Mouse (Mus musculus): ENCODE results near the gene Eef1g. TPM values are rescaled to one million over a fixed set of nuclear protein-coding genes. Genes with fewer than 3 reads are reported as not detected.

Eef1g gene
- polyA plus RNA-seq, 1 experiment from 2014 or later: 476 TPM

GRCm38 (mm10) chr19:8946929-8947328 is 19.9 kb upstream of the Eef1g start:
- Histone ChIP-seq H3K4me3 (replicated peaks) (no peak overlapping the region), H3K9me3 (no peaks in the 10 kb centered on the region), H3K27ac (no peak overlapping the region), H3K9ac (replicated peaks) (no peak overlapping the region), H3K4me2 (no peak overlapping the region), H3K4me1 (replicated peaks) (peaks cover 24% of the 10 kb centered on the region), H3K36me3 (peaks cover 84% of the 10 kb centered on the region), H3K27me3 (no peaks in the 10 kb centered on the region)
- ATAC-seq (ENCODE audit: insufficient number of reproducible peaks, insufficient read depth, low FRiP score, low TSS enrichment, low read depth): no peak
- WGBS: 88% methylated on average over 7 of the region's 7 CpGs

- 89% methylated on average over 5 of the region's 5 CpGs for WGBS
- no peak overlapping the region for H3K27ac ChIP-seq
- no peak overlapping the region for H3K4me2 ChIP-seq
- H3K27me3 ChIP-seq: no peaks in the 10 kb centered on the region
- H3K4me1 ChIP-seq (replicated peaks): peaks cover 22% of the 10 kb centered on the region; the same call in 1 of the 2 replicates
- no peak overlapping the region for H3K4me3 ChIP-seq (replicated peaks)
- H3K9ac ChIP-seq (replicated peaks): no peak overlapping the region
- no peaks in the 10 kb centered on the region for H3K9me3 ChIP-seq
- H3K36me3 ChIP-seq: peaks cover 74% of the 10 kb centered on the region
- no peak for ATAC-seq (ENCODE audit: insufficient number of reproducible peaks, insufficient read depth, low FRiP score, low TSS enrichment, low read depth)
These were observed 16.7 kb upstream of the Eef1g start for GRCm38 (mm10) chr19:8950190-8950589.

GRCm38 (mm10) chr19:8952241-8952640 is 14.6 kb upstream of the Eef1g start:
- Histone ChIP-seq H3K9ac (replicated peaks) (peak overlapping the region; percentile 12; the same call in 1 of the 2 replicates), H3K4me2 (no peak overlapping the region), H3K9me3 (no peaks in the 10 kb centered on the region), H3K27ac (peak overlapping the region; percentile 64; the same call in 1 of the 2 replicates), H3K27me3 (no peaks in the 10 kb centered on the region), H3K36me3 (peaks cover 73% of the 10 kb centered on the region), H3K4me3 (replicated peaks) (no peak overlapping the region), H3K4me1 (replicated peaks) (peaks cover 20% of the 10 kb centered on the region; the same call in 1 of the 2 replicates)
- ATAC-seq (ENCODE audit: insufficient number of reproducible peaks, insufficient read depth, low FRiP score, low TSS enrichment, low read depth): no peak
- WGBS: 93% methylated on average over 9 of the region's 9 CpGs

GRCm38 (mm10) chr19:8953135-8954039 is 13.5 kb upstream of the Eef1g start, which contains the start of gene Tut1:
Gene Tut1 (plus strand): TSS chr19:8953847.
- H3K9me3 ChIP-seq: no peaks in the 10 kb centered on the region
- peaks cover 20% of the 10 kb centered on the region; the same call in 1 of the 2 replicates for H3K4me1 ChIP-seq (replicated peaks)
- peak within 1 kb of the TSS; percentile 69 for H3K27ac ChIP-seq
- H3K9ac ChIP-seq (replicated peaks): peak within 1 kb of the TSS; percentile 77
- peaks cover 71% of the 10 kb centered on the region for H3K36me3 ChIP-seq
- H3K4me2 ChIP-seq: peak within 1 kb of the TSS; percentile 88
- H3K27me3 ChIP-seq: no peaks in the 10 kb centered on the region
- ATAC-seq (ENCODE audit: insufficient number of reproducible peaks, insufficient read depth, low FRiP score, low TSS enrichment, low read depth): peak; percentile 90
- H3K4me3 ChIP-seq (replicated peaks): peak within 1 kb of the TSS; percentile 80
- 3% methylated on average over 46 of the region's 46 CpGs for WGBS

GRCm38 (mm10) chr19:8954171-8954570 is 12.7 kb upstream of the Eef1g start:
- peak overlapping the region; percentile 88 for H3K4me2 ChIP-seq
- H3K27ac ChIP-seq: peak overlapping the region; percentile 69
- 7% methylated on average over 9 of the region's 9 CpGs for WGBS
- peak overlapping the region; percentile 80 for H3K4me3 ChIP-seq (replicated peaks)
- no peaks in the 10 kb centered on the region for H3K9me3 ChIP-seq
- H3K36me3 ChIP-seq: peaks cover 70% of the 10 kb centered on the region
- H3K9ac ChIP-seq (replicated peaks): peak overlapping the region; percentile 77
- peaks cover 20% of the 10 kb centered on the region; the same call in 1 of the 2 replicates for H3K4me1 ChIP-seq (replicated peaks)
- H3K27me3 ChIP-seq: no peaks in the 10 kb centered on the region
- ATAC-seq (ENCODE audit: insufficient number of reproducible peaks, insufficient read depth, low FRiP score, low TSS enrichment, low read depth): no peak

GRCm38 (mm10) chr19:8962256-8962655 is 4.6 kb upstream of the Eef1g start:
- WGBS: 82% methylated on average over 2 of the region's 2 CpGs
- no peak overlapping the region for H3K27ac ChIP-seq
- H3K4me3 ChIP-seq (replicated peaks): no peak overlapping the region
- no peaks in the 10 kb centered on the region for H3K9me3 ChIP-seq
- H3K4me2 ChIP-seq: no peak overlapping the region
- peaks cover 84% of the 10 kb centered on the region for H3K36me3 ChIP-seq
- H3K4me1 ChIP-seq (replicated peaks): peaks cover 11% of the 10 kb centered on the region
- no peaks in the 10 kb centered on the region for H3K27me3 ChIP-seq
- H3K9ac ChIP-seq (replicated peaks): no peak overlapping the region
- no peak for ATAC-seq (ENCODE audit: insufficient number of reproducible peaks, insufficient read depth, low FRiP score, low TSS enrichment, low read depth)

GRCm38 (mm10) chr19:8965075-8965474 is 1.8 kb upstream of the Eef1g start:
- H3K9ac ChIP-seq (replicated peaks): 0 out of 2 replicates have a peak overlapping the region, but pooled peaks have one; percentile 61
- 90% methylated on average over 11 of the region's 11 CpGs for WGBS
- H3K4me3 ChIP-seq (replicated peaks): peak overlapping the region; percentile 82; the same call in 1 of the 2 replicates
- no peaks in the 10 kb centered on the region for H3K9me3 ChIP-seq
- no peak for ATAC-seq (ENCODE audit: insufficient number of reproducible peaks, insufficient read depth, low FRiP score, low TSS enrichment, low read depth)
- peak overlapping the region; percentile 91; the same call in 1 of the 2 replicates for H3K4me2 ChIP-seq
- H3K36me3 ChIP-seq: peaks cover 75% of the 10 kb centered on the region
- no peaks in the 10 kb centered on the region for H3K27me3 ChIP-seq
- H3K4me1 ChIP-seq (replicated peaks): peaks cover 16% of the 10 kb centered on the region
- 0 out of 2 replicates have a peak overlapping the region, but pooled peaks have one; percentile 1 for H3K27ac ChIP-seq

- 77% methylated on average over 8 of the region's 8 CpGs for WGBS
- no peak for ATAC-seq (ENCODE audit: insufficient number of reproducible peaks, insufficient read depth, low FRiP score, low TSS enrichment, low read depth)
- Histone ChIP-seq H3K4me3 (replicated peaks) (peak overlapping the region; percentile 82), H3K27me3 (no peaks in the 10 kb centered on the region), H3K9me3 (no peaks in the 10 kb centered on the region), H3K9ac (replicated peaks) (peak overlapping the region; percentile 61; the same call in 1 of the 2 replicates), H3K27ac (peak overlapping the region; percentile 94), H3K4me1 (replicated peaks) (peaks cover 16% of the 10 kb centered on the region), H3K4me2 (peak overlapping the region; percentile 91), H3K36me3 (peaks cover 75% of the 10 kb centered on the region)
These were observed 1.1 kb upstream of the Eef1g start for GRCm38 (mm10) chr19:8965771-8966170.

GRCm38 (mm10) chr19:8966198-8966589 is 647 bp upstream of the Eef1g start:
- Histone ChIP-seq H3K4me2 (peak overlapping the region; percentile 91), H3K27ac (peak overlapping the region; percentile 94), H3K27me3 (no peaks in the 10 kb centered on the region), H3K9ac (replicated peaks) (peak overlapping the region; percentile 61), H3K36me3 (peaks cover 75% of the 10 kb centered on the region), H3K4me1 (replicated peaks) (peaks cover 16% of the 10 kb centered on the region), H3K4me3 (replicated peaks) (peak overlapping the region; percentile 82), H3K9me3 (no peaks in the 10 kb centered on the region)
- WGBS: 41% methylated on average over 5 of the region's 5 CpGs
- ATAC-seq (ENCODE audit: insufficient number of reproducible peaks, insufficient read depth, low FRiP score, low TSS enrichment, low read depth): no peak

- Histone ChIP-seq H3K4me1 (replicated peaks) (peaks cover 16% of the 10 kb centered on the region), H3K4me2 (peak overlapping the region; percentile 91), H3K36me3 (peaks cover 75% of the 10 kb centered on the region), H3K27me3 (no peaks in the 10 kb centered on the region), H3K27ac (peak overlapping the region; percentile 94), H3K4me3 (replicated peaks) (peak overlapping the region; percentile 82), H3K9ac (replicated peaks) (peak overlapping the region; percentile 94), H3K9me3 (no peaks in the 10 kb centered on the region)
- no peak for ATAC-seq (ENCODE audit: insufficient number of reproducible peaks, insufficient read depth, low FRiP score, low TSS enrichment, low read depth)
- 0% methylated on average over 8 of the region's 8 CpGs for WGBS
These were observed 517 bp downstream of the Eef1g start for GRCm38 (mm10) chr19:8967373-8967743.

GRCm38 (mm10) chr19:8967893-8968292 is 1.1 kb downstream of the Eef1g start:
- H3K27me3 ChIP-seq: no peaks in the 10 kb centered on the region
- peaks cover 75% of the 10 kb centered on the region for H3K36me3 ChIP-seq
- peak overlapping the region; percentile 82 for H3K4me3 ChIP-seq (replicated peaks)
- ATAC-seq (ENCODE audit: insufficient number of reproducible peaks, insufficient read depth, low FRiP score, low TSS enrichment, low read depth): no peak
- peak overlapping the region; percentile 94 for H3K9ac ChIP-seq (replicated peaks)
- 5% methylated on average over 9 of the region's 9 CpGs for WGBS
- H3K27ac ChIP-seq: peak overlapping the region; percentile 94
- H3K9me3 ChIP-seq: no peaks in the 10 kb centered on the region
- peaks cover 16% of the 10 kb centered on the region for H3K4me1 ChIP-seq (replicated peaks)
- H3K4me2 ChIP-seq: peak overlapping the region; percentile 91
